Comparison of ENCODE assay signal across 8 mouse cellular contexts in genomic region chr7:44867802-44868201, GRCm38 (mm10). TPM values are rescaled to one million over a fixed set of nuclear protein-coding genes. Genes with fewer than 3 reads are reported as not detected.
DNase-seq lines count a peak whose midpoint lies in the region; ATAC-seq and TF ChIP-seq lines count a peak whose summit lies in the region.

No protein-coding gene starts in this region.

- H3K4me3 ChIP-seq in gastrocnemius, adult 2 months = peak overlapping the region; percentile 97
- peak overlapping the region; percentile 99 for H3K4me3 ChIP-seq in neural tube, embryonic 11.5 days (ENCODE audit: low read depth, low read length)
- peak overlapping the region; percentile 97 for H3K4me3 ChIP-seq in limb, embryonic 15.5 days
- H3K4me3 ChIP-seq in stomach, postnatal 0 days (ENCODE audit: low read depth, low read length) = peak overlapping the region; percentile 98

- no peak for DNase-seq in gastrocnemius, adult 2 months
- no peak for DNase-seq in gastrocnemius, postnatal 14 days
- DNase-seq in neural tube, embryonic 11.5 days (ENCODE audit: low spot score) = no peak
- no peak for DNase-seq in neural tube, embryonic 10.5 days (ENCODE audit: extremely low spot score, low spot score)
- no peak for DNase-seq in stomach, postnatal 0 days (ENCODE audit: low spot score)
- no peak for DNase-seq in left cerebral cortex, postnatal 4 days
- DNase-seq in left cerebral cortex, adult 11 months (ENCODE audit: low spot score) = no peak

- peak overlapping the region; percentile 0 for H3K9ac ChIP-seq in neural tube, embryonic 11.5 days (ENCODE audit: low read length)
- H3K9ac ChIP-seq in limb, embryonic 15.5 days = peak overlapping the region; percentile 100; the same call in 1 of the 2 replicates
- peak overlapping the region; percentile 99 for H3K9ac ChIP-seq in stomach, postnatal 0 days (ENCODE audit: low read length)

- H3K9me3 ChIP-seq in neural tube, embryonic 11.5 days (ENCODE audit: control insufficient read depth, low read length) = no peaks in the 10 kb centered on the region
- H3K9me3 ChIP-seq in limb, embryonic 15.5 days = no peaks in the 10 kb centered on the region
- H3K9me3 ChIP-seq in stomach, postnatal 0 days (ENCODE audit: control insufficient read depth, low read length) = no peaks in the 10 kb centered on the region

- no peak for ATAC-seq in neural tube, embryonic 11.5 days (ENCODE audit: insufficient read depth, low FRiP score, low TSS enrichment)
- no peak for ATAC-seq in limb, embryonic 15.5 days (ENCODE audit: insufficient number of reproducible peaks, low FRiP score, low TSS enrichment, low read depth)
- ATAC-seq in stomach, postnatal 0 days (ENCODE audit: low FRiP score, low TSS enrichment) = no peak

- intact Hi-C loops in gastrocnemius, adult 2 months (cut with DNase I) = no loop called here
- intact Hi-C loops in gastrocnemius, postnatal 14 days (cut with DNase I; ENCODE audit: low total_unique reads) = no loop called here
- intact Hi-C loops in left cerebral cortex, postnatal 4 days (cut with DNase I) = no loop called here

- no peaks in the 10 kb centered on the region for H3K27me3 ChIP-seq in neural tube, embryonic 11.5 days (ENCODE audit: control insufficient read depth, insufficient read depth, low read length)
- no peaks in the 10 kb centered on the region for H3K27me3 ChIP-seq in limb, embryonic 15.5 days
- H3K27me3 ChIP-seq in stomach, postnatal 0 days (ENCODE audit: control insufficient read depth, insufficient read depth, low read length) = no peaks in the 10 kb centered on the region

- no peak for TF ChIP-seq EP300 in stomach, postnatal 0 days (optimal IDR thresholded peaks at IDR 0.05)

- peaks cover 17% of the 10 kb centered on the region for H3K36me3 ChIP-seq in neural tube, embryonic 11.5 days (ENCODE audit: control insufficient read depth, insufficient read depth, low read length)
- peaks cover 36% of the 10 kb centered on the region for H3K36me3 ChIP-seq in limb, embryonic 15.5 days
- peaks cover 19% of the 10 kb centered on the region for H3K36me3 ChIP-seq in stomach, postnatal 0 days (ENCODE audit: control insufficient read depth, insufficient read depth, low read length)

- H3K4me1 ChIP-seq in neural tube, embryonic 11.5 days (ENCODE audit: control insufficient read depth, insufficient read depth, low read length) = peaks cover 28% of the 10 kb centered on the region
- peaks cover 60% of the 10 kb centered on the region for H3K4me1 ChIP-seq in limb, embryonic 15.5 days
- peaks cover 23% of the 10 kb centered on the region for H3K4me1 ChIP-seq in stomach, postnatal 0 days (replicated peaks; ENCODE audit: control insufficient read depth, insufficient read depth)

- H3K27ac ChIP-seq in gastrocnemius, adult 2 months = peak overlapping the region; percentile 99
- H3K27ac ChIP-seq in neural tube, embryonic 11.5 days (ENCODE audit: low read depth, low read length) = no peak overlapping the region
- H3K27ac ChIP-seq in limb, embryonic 15.5 days = peak overlapping the region; percentile 100
- peak overlapping the region; percentile 100 for H3K27ac ChIP-seq in stomach, postnatal 0 days (replicated peaks)

- no peak for TF ChIP-seq CTCF in gastrocnemius, adult 2 months (IDR thresholded peaks at IDR 0.05)
- no peak for TF ChIP-seq CTCF in stomach, postnatal 0 days (IDR thresholded peaks at IDR 0.05; ENCODE audit: low read depth)

- H3K4me2 ChIP-seq in neural tube, embryonic 11.5 days (ENCODE audit: low read depth) = peak overlapping the region; percentile 83
- H3K4me2 ChIP-seq in limb, embryonic 15.5 days = peak overlapping the region; percentile 75
- H3K4me2 ChIP-seq in stomach, postnatal 0 days (replicated peaks; ENCODE audit: low read depth) = peak overlapping the region; percentile 75

- WGBS in neural tube, embryonic 11.5 days = 64% methylated on average over 9 of the region's 9 CpGs
- WGBS in limb, embryonic 15.5 days = 42% methylated on average over 9 of the region's 9 CpGs
- 22% methylated on average over 9 of the region's 9 CpGs for WGBS in stomach, postnatal 0 days

RNA-seq across cellular contexts. Expression of gene Ptov1, which starts 1.8 kb away (rescaled TPM):
- total RNA-seq in gastrocnemius, adult 2 months (2021) = 100 to 1,000 TPM; 126 to 137 TPM
- 100 to 1,000 TPM; 161 to 167 TPM for total RNA-seq in gastrocnemius, postnatal 14 days (2021)
- polyA plus RNA-seq in neural tube, embryonic 11.5 days (2014; fragmentation: Nextera tagmentation; extraction: Ambion mirVana) = 418 and 419 TPM in 2 replicates
- polyA plus RNA-seq in limb, embryonic 15.5 days (2015; fragmentation: Nextera tagmentation; extraction: Ambion mirVana) = 286 and 373 TPM in 2 replicates
- 159 and 179 TPM in 2 replicates for polyA plus RNA-seq in stomach, postnatal 0 days (2015; fragmentation: Nextera tagmentation; extraction: Ambion mirVana)
- total RNA-seq in left cerebral cortex, postnatal 4 days (2021) = 100 to 1,000 TPM; 423 to 428 TPM

RNA-seq across cellular contexts. Expression of gene Pnkp, which starts 10.9 kb away (rescaled TPM):
- total RNA-seq in gastrocnemius, adult 2 months (2021) = 10 to 100 TPM; 19.4 to 21.2 TPM
- total RNA-seq in gastrocnemius, postnatal 14 days (2021) = 10 to 100 TPM; 15.1 to 16.6 TPM
- 30.2 and 30.6 TPM in 2 replicates for polyA plus RNA-seq in neural tube, embryonic 11.5 days (2014; fragmentation: Nextera tagmentation; extraction: Ambion mirVana)
- polyA plus RNA-seq in limb, embryonic 15.5 days (2015; fragmentation: Nextera tagmentation; extraction: Ambion mirVana) = 29.7 and 29.8 TPM in 2 replicates
- polyA plus RNA-seq in stomach, postnatal 0 days (2015; fragmentation: Nextera tagmentation; extraction: Ambion mirVana) = 23.5 and 25.7 TPM in 2 replicates
- total RNA-seq in left cerebral cortex, postnatal 4 days (2021) = 10 to 100 TPM; 27.5 to 29.3 TPM

RNA-seq across cellular contexts. Expression of gene Tbc1d17, which starts 18.9 kb away (rescaled TPM):
- total RNA-seq in gastrocnemius, adult 2 months (2021) = 10 to 100 TPM; 40.8 to 56.4 TPM
- total RNA-seq in gastrocnemius, postnatal 14 days (2021) = 10 to 100 TPM; 28.2 to 38.9 TPM
- 69.3 and 93.0 TPM in 2 replicates for polyA plus RNA-seq in neural tube, embryonic 11.5 days (2014; fragmentation: Nextera tagmentation; extraction: Ambion mirVana)
- 82.6 and 89.6 TPM in 2 replicates for polyA plus RNA-seq in limb, embryonic 15.5 days (2015; fragmentation: Nextera tagmentation; extraction: Ambion mirVana)
- polyA plus RNA-seq in stomach, postnatal 0 days (2015; fragmentation: Nextera tagmentation; extraction: Ambion mirVana) = 45.4 and 48.0 TPM in 2 replicates
- 10 to 100 TPM; 57.1 to 68.3 TPM for total RNA-seq in left cerebral cortex, postnatal 4 days (2021)

RNA-seq across cellular contexts. Expression of gene Akt1s1, which starts 19.0 kb away (rescaled TPM):
- total RNA-seq in gastrocnemius, adult 2 months (2021) = 100 to 1,000 TPM; 128 to 137 TPM
- total RNA-seq in gastrocnemius, postnatal 14 days (2021) = 10 to 100 TPM; 85.9 to 86.7 TPM
- 37.2 and 49.3 TPM in 2 replicates for polyA plus RNA-seq in neural tube, embryonic 11.5 days (2014; fragmentation: Nextera tagmentation; extraction: Ambion mirVana)
- 118 and 124 TPM in 2 replicates for polyA plus RNA-seq in limb, embryonic 15.5 days (2015; fragmentation: Nextera tagmentation; extraction: Ambion mirVana)
- polyA plus RNA-seq in stomach, postnatal 0 days (2015; fragmentation: Nextera tagmentation; extraction: Ambion mirVana) = 70.8 and 75.2 TPM in 2 replicates
- total RNA-seq in left cerebral cortex, postnatal 4 days (2021) = 10 to 100 TPM; 74.1 to 85.4 TPM

RNA-seq across cellular contexts. Expression of gene Med25, which starts 24.7 kb away (rescaled TPM):
- total RNA-seq in gastrocnemius, adult 2 months (2021) = 10 to 100 TPM; 53.1 to 68.5 TPM
- 10 to 100 TPM; 48.0 to 49.7 TPM for total RNA-seq in gastrocnemius, postnatal 14 days (2021)
- polyA plus RNA-seq in neural tube, embryonic 11.5 days (2014; fragmentation: Nextera tagmentation; extraction: Ambion mirVana) = 87.7 and 93.1 TPM in 2 replicates
- polyA plus RNA-seq in limb, embryonic 15.5 days (2015; fragmentation: Nextera tagmentation; extraction: Ambion mirVana) = 103 and 109 TPM in 2 replicates
- polyA plus RNA-seq in stomach, postnatal 0 days (2015; fragmentation: Nextera tagmentation; extraction: Ambion mirVana) = 64.4 and 75.3 TPM in 2 replicates
- total RNA-seq in left cerebral cortex, postnatal 4 days (2021) = 100 to 1,000 TPM; 117 to 122 TPM

Comparison
In these comparisons a context has a peak if more than half of its experiments do, and no peak if none do; other contexts are left out.
1. H3K9ac ChIP-seq: peak in every context shown above with its lines; median percentile 100 in limb, embryonic 15.5 days; 99 in stomach, postnatal 0 days; 0 in neural tube, embryonic 11.5 days.